Mouse (Mus musculus) heart, postnatal 4 days (tissue): ENCODE results near the gene Smg6. TPM values are rescaled to one million over a fixed set of nuclear protein-coding genes. Genes with fewer than 3 reads are reported as not detected.

Source experiments
- DNase-seq: peaks from one replicate; pipeline ENCODE4 v3.0.0; 2021
- total RNA-seq, 2 experiments: library from RNA; stranded (reverse); gene quantifications; 2 replicates each; pipeline ENCODE4 v1.2.3; 2021

Smg6 gene
- total RNA-seq, 2 experiments from 2014 or later: 25.6 to 25.7 TPM

GRCm38 (mm10) chr11:75193256-75194071, 267.8 kb downstream of the Smg6 start, which contains the start of gene Rtn4rl1:
TSS of gene Rtn4rl1 (plus strand) at chr11:75193783.
- peak; percentile 76 for DNase-seq

DNA sequence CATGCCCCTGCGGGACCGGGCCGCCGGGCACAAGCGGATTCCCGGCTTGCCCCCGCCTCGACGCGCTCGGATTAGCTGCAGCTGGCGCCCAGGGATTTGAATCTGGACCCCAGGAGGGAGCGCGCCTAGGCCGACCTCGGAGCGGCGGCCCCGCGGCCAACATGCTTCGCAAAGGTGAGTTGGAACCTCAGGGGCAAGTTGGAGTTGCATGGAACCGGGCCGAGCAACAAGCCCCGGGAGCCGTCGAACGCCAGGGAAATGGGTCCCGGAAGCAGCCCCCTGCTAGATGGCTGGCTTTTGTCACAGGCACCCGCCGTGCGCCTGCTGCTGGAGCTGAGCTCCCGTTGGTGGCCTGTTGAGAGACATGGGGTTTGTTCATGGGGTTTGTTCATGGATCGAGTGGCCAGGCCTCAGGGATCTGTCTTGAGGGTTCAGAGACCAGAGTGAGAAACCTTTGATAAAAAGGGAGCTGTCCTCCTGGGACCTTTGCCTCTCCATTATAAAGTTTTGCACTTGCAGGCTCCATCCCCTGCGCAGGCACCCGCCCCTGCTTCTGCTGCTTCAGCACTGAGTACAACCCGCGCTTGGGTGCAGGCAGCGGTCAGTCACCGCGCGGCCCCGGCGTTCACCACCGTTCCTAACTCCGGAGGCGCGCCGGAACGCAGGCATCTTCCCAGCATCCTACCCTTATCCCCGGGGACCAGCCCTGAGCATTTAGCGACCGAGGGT, 268.7 kb downstream of the Smg6 start:
- peak; percentile 57 for DNase-seq

DNA sequence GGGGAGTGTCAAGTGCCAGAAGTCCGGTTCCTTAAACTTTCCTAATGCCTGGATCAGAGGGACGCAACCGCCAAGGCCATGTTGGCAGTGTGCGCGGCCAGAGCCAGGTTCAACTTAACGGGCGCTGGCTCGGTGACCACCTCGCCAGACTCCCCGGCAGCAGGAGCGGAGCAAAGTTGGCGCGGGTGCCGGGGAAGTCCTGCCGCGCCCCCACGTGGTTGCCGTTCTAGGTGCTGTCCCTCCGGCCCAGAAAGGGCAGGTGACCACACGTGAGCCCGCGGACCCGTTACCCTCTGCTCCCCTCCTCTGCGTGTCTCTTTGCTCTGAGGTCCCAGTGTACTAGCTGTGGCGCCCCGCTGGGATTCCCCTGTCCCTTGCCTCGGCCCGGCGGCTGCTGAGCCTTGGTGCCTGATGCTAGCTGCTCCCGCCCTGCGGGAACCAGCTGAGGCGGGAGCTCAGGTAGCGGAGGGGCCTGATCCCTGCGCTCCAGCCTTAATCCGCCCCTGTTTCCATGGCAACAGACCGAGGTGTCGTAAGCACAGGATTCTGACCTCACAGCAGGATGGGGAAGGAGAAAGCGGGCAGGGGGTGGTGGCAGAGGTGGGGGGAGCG, 269.3 kb downstream of the Smg6 start:
- peak; percentile 64 for DNase-seq

- DNase-seq: no peak
Observed at GRCm38 (mm10) chr11:75196131-75196530, 270.5 kb downstream of the Smg6 start.

GRCm38 (mm10) chr11:75197956-75198355, 272.3 kb downstream of the Smg6 start:
- DNase-seq: no peak

DNA sequence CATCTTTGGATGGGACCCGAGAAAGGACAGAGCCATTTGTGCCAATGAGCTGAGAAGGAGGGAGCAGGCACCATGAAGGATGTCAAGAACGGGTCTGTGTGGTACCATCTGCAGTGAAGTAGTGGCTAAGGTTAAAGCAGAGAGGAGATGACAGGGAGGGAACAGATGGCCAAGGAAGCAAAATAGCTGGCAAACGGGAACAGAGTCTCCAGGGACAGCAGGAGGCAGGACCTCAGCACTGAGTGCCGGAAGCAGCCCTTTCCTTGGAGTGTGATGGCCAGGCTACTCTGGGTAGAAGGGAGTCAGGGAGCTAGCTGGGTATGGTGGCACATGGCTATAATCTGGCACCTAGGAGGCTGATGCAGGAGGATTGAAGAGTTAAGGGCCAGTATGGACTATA, 273.2 kb downstream of the Smg6 start:
- no peak for DNase-seq

DNA sequence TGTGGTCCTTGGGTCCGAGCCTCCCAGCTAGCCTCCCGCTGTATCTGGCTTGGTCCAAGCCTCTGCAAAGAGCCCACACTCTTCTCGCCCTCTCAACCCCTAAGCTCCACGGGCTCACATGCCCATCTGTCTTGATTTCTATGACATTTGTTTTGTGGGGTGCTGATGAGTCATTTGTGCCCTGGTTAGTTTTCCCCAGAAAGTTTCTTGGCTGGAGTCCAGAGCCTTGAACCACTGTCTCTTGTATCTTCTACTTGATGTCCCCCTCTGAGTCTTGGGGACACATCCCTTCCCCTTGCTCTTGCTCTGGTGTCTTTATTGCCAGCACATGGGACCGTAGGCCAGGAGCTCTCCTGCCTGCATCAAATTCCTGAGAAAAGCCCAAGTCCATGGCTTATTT, 274.3 kb downstream of the Smg6 start:
- DNase-seq: no peak

DNA sequence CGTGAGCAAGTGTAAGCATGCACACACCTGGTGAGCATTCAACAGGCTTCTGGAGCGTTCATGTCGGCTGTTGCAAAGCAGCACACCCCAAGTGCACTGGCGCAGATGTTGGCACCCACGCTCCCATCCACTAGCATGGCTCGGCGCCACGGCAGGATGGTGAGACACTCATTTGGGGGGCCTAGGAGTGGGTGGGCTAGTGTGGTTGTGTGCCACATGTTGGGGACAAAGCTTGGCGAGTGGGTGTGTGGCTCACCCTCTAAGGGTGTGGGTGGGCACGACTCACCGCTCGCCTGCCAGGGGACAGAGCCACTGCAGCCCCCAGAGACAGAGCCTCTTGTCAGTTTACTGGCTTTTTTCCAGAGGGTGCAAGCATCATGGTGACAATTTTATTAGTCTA, 275.3 kb downstream of the Smg6 start:
- DNase-seq: no peak

GRCm38 (mm10) chr11:75201721-75202120, 276.1 kb downstream of the Smg6 start:
- no peak for DNase-seq

- DNase-seq: no peak
Observed at GRCm38 (mm10) chr11:75203926-75204325, 278.3 kb downstream of the Smg6 start.

DNA sequence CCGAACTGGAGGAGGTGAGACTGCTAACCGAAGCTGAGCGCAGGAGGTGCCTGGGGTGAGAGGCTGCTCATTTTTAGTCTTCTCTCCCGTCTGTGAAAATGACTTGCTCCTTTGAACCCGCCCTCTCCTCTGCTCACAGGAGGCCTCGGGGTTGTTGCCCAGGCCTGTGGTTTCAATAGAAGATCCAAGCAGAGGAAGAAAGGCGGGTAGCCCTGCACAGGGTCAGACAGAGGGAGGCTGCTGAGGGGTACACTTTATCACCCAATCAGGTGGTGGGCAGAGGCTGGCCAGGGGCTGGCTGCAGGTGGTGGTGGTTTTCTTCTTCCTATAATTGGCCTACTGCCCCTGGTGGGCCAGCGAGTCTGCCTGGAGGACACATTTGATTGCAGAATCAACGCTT, 278.8 kb downstream of the Smg6 start:
- DNase-seq: no peak

DNA sequence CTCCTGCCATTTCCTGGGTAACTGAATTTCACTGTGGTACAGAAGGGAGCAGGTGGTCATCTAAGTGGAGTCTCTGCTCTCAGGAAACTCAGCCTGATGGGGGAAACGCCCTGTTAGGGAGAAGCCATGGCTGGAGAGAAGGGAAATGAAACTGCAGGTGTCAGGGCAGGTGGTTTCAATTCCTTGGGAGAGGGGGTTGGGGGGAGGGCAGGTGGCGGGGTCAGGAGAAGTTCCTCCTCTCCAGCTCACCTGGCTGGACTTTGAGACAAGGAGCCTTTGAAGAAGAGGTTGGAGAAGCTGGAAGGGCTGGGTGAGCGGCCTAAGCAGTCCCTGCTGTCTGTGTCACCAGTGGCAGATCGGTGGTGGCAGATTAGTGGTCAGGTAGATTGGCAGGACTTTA, 280.7 kb downstream of the Smg6 start:
- no peak for DNase-seq

GRCm38 (mm10) chr11:75209363-75209762, 283.7 kb downstream of the Smg6 start:
- no peak for DNase-seq

DNA sequence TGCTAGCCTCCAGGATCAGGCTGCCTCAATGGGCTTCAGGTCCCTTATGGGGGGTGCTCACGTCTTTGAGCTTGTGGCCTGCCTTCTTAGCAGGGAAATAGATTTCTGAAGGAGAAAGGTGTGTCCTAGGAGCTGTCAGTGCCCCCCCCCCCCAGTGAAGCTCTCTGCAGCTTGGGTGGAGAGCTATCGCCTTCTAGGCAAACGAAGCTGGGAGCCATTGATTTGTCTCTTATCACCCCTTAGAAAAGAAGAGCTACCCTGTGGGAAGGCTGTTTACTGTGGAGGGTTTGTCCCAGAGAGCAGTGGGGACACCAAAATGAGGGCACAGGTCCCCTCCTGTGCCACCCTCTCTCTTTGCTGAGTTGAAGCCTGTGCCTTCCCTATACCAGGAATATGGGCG, 284.5 kb downstream of the Smg6 start:
- DNase-seq: no peak

DNA sequence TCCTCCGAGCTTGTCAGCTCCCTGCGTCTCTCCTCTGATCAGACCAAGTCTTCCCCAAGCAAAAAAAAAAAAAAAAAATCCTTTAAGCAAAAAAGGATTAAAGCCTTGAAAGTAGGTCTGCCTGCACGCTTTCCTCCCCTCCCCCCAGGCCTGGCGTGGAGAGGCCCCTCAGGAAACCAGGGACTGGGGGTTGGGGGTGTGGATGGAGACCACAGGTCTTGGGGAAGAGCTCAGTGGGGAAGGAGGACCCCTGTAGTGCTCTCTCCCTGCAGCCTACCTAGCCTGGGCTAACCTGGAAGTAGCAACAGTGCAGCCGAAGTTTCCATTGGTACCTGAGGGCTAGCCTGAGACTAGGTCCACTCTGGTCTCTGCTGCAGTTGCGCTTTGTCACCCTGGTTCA, 285.1 kb downstream of the Smg6 start:
- no peak for DNase-seq

DNA sequence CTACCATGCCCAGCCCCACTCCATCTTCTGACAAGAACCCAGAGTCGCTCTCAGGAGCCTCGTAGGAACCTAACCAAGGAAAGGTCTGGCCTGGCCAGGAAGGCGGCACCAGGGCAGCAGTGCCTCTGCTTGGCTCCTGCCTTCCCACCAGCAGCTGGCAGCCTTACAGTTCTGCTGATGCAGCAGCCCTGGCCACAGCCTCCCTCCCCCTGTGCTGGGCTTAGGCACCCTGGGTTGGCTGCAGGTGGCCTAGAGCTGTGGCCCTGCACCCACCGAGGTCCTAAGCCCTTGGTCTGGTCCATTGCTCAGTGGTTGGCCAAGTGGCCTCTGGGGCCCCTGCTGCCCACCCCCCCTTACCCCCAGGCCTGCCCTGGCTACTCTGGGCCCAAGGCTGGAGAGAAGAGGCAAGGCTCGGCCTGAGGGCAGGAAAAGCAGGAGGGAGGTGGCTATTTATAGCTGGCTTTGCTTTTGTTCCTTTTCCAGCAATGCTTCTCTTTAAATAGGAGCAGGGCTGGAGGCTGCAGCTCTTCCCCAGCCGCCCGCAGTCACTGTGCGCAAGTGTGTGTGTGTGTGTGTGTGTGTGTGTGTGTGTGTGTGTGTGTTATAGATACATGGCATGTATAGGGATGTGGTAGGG, 286.5 kb downstream of the Smg6 start:
- peak; percentile 54 for DNase-seq

DNA sequence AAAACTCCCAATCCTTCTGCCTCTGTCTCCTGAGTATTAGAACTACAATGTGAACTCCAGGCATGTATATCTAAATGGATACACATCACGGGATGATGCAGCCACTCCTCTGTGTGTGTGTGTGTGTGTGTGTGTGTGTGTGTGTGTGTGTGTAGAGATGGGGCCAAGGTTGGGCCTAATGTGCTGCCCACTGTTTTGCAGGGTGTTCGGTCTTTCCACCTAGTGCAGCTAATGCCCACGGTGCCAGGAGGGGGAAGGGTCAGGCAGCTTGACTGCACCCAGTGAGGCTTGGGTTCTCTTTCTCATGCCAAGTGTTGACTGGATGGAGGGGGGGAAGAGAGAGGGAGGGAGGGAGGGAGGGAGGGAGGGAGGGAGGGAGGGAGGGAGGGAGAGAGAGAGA, 287.3 kb downstream of the Smg6 start:
- DNase-seq: no peak

DNA sequence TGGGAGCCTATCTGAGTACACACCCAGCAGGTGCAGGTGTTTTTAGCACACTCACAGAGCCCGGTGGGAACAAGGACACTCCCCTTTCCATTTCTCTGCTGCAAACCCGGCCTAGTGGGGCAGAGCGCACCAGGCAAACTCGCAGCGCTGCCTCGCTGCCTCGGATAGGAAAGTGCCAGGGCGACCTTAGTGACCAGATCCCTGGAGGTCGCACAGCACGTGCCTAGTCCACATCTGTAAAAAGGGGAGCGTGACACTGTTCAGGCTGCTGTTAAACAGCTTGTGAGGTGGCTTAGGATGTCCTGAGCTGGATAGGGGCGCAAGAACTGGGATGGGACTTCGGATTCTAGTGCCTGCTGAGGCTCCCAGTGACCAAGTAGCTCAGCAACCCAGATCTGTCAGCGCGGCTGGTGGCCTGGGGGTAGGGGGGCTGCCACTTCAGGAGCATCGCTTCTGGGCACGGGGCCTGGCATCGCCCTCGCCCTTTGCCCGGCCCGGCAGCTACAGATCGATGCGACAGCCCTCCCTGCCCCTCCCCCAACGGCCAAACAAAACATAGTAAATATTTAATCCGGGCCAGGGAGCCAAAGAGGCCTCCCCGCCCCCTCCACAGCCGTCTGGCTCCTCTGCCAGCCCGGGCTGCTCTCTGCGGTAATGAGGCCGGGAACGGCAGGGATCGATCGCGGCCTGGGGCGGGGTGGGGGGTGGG, 287.9 kb downstream of the Smg6 start:
- peak; percentile 53 for DNase-seq
